Mouse (Mus musculus) CH12.LX (cell line): ENCODE data around the gene Cda. TPM values are rescaled to one million over a fixed set of nuclear protein-coding genes. Genes with fewer than 3 reads are reported as not detected.

ENCODE experiments used
- DNase-seq: peaks from one replicate; pipeline ENCODE4 v3.0.0-alpha.2; 2013; ENCODE audit errors: extremely low read depth
- H3K27ac ChIP-seq: 2 replicates; pipeline ENCODE4 v1.5.1; 2012; ENCODE audit warnings: low read depth, mild to moderate bottlenecking, control low read depth, moderate library complexity; ENCODE audit not compliant: insufficient read depth
- H3K27me3 ChIP-seq: replicated peaks from 2 replicates; pipeline ENCODE3; 2012; ENCODE audit warnings: inconsistent platforms
- H3K36me3 ChIP-seq, 2 experiments: replicated peaks in 1 of 2; 2 replicates each; pipeline versions ENCODE3 to v1.6.1; 2012; ENCODE audit warnings: inconsistent platforms in 1 of 2, low read length in 1 of 2, mild to moderate bottlenecking in 1 of 2, mixed read lengths in 1 of 2, moderate library complexity in 1 of 2; ENCODE audit not compliant: control insufficient read depth in 1 of 2, insufficient read depth in 1 of 2
- H3K4me1 ChIP-seq, 2 experiments: 2 replicates each; pipeline ENCODE4 v1.6.1; 2012; ENCODE audit warnings: inconsistent platforms in 1 of 2, moderate library complexity in 1 of 2; ENCODE audit not compliant: insufficient read depth in 2 of 2, control insufficient read depth in 1 of 2
- H3K4me2 ChIP-seq: 2 replicates; pipeline ENCODE4 v1.6.1; 2012; ENCODE audit warnings: low read depth, mild to moderate bottlenecking, control low read depth; ENCODE audit not compliant: poor library complexity, insufficient read depth, severe bottlenecking
- H3K4me3 ChIP-seq, 3 experiments: fragments of 150-350 bp in 1 of 3; sonication (generic) in 1 of 3; replicated peaks in 1 of 3; 2 replicates each; pipeline versions ENCODE3 to v1.5.1; 2011 to 2012; ENCODE audit warnings: low read depth in 2 of 3, low read length in 2 of 3, mild to moderate bottlenecking in 2 of 3, moderate library complexity in 2 of 3, control low read depth in 1 of 3, improper control_type of control experiment in 1 of 3, inconsistent platforms in 1 of 3, mixed read lengths in 1 of 3; ENCODE audit not compliant: poor library complexity in 1 of 3
- H3K79me2 ChIP-seq: replicated peaks from 2 replicates; pipeline ENCODE4 v1.6.1; 2012; ENCODE audit warnings: mild to moderate bottlenecking, moderate library complexity; ENCODE audit not compliant: control insufficient read depth, poor library complexity, insufficient read depth, severe bottlenecking; ENCODE audit errors: extremely low read depth
- H3K9ac ChIP-seq: 2 replicates; pipeline ENCODE4 v1.6.1; 2012; ENCODE audit warnings: low read depth, mild to moderate bottlenecking, control low read depth, moderate library complexity; ENCODE audit not compliant: insufficient read depth
- H3K9me3 ChIP-seq: replicated peaks from 2 replicates; pipeline ENCODE3; 2012; ENCODE audit warnings: low read length, inconsistent platforms, mixed read lengths
- CHD2 ChIP-seq: IDR thresholded peaks from 2 replicates; pipeline ENCODE4 v1.6.1; 2011; ENCODE audit warnings: low read length, improper control_type of control experiment
- CTCF ChIP-seq, 2 experiments: IDR thresholded peaks in 1 of 2; conservative IDR thresholded peaks in 1 of 2; 2 replicates each; pipeline ENCODE4 v1.5.1; 2011 to 2012; ENCODE audit warnings: low read depth in 2 of 2, low read length in 2 of 2, improper control_type of control experiment in 1 of 2, inconsistent platforms in 1 of 2, mild to moderate bottlenecking in 1 of 2, moderate library complexity in 1 of 2
- E2F4 ChIP-seq: IDR thresholded peaks from 2 replicates; pipeline ENCODE4 v1.6.1; 2011; ENCODE audit warnings: low read depth, low read length, improper control_type of control experiment; ENCODE audit not compliant: insufficient replicate concordance
- GABPA ChIP-seq: IDR thresholded peaks from 2 replicates; pipeline ENCODE4 v1.6.1; 2012; ENCODE audit warnings: low read depth, low read length, improper control_type of control experiment, inconsistent platforms; ENCODE audit not compliant: insufficient replicate concordance
- HCFC1 ChIP-seq: IDR thresholded peaks from 2 replicates; pipeline ENCODE4 v1.6.1; 2012; ENCODE audit warnings: low read depth, mild to moderate bottlenecking, inconsistent platforms, low read length, improper control_type of control experiment
- JUND ChIP-seq: conservative IDR thresholded peaks from 2 replicates; pipeline ENCODE4 v1.6.1; 2011; ENCODE audit warnings: low read depth, low read length, improper control_type of control experiment
- KAT2A ChIP-seq: IDR thresholded peaks from 2 replicates; pipeline ENCODE4 v1.6.1; 2012; ENCODE audit warnings: low read length, improper control_type of control experiment, inconsistent platforms; ENCODE audit not compliant: insufficient replicate concordance
- MAX ChIP-seq: IDR thresholded peaks from 2 replicates; pipeline ENCODE4 v1.6.1; 2011; ENCODE audit warnings: low read length, improper control_type of control experiment
- MAZ ChIP-seq: IDR thresholded peaks from 2 replicates; pipeline ENCODE4 v1.6.1; 2012; ENCODE audit warnings: low read depth, mild to moderate bottlenecking, inconsistent platforms, low read length, improper control_type of control experiment, moderate library complexity
- MYC ChIP-seq: IDR thresholded peaks from 2 replicates; pipeline ENCODE4 v1.6.1; 2011; ENCODE audit warnings: low read depth, mild to moderate bottlenecking, improper control_type of control experiment, low read length
- NRF1 ChIP-seq: IDR thresholded peaks from 2 replicates; pipeline ENCODE4 v1.6.1; 2014; ENCODE audit warnings: low read depth, mild to moderate bottlenecking, inconsistent platforms, low read length, improper control_type of control experiment, moderate library complexity
- PAX5 ChIP-seq: IDR thresholded peaks from 2 replicates; pipeline ENCODE4 v1.6.1; 2012; ENCODE audit warnings: low read length, inconsistent platforms, mixed read lengths
- POLR2A ChIP-seq: IDR thresholded peaks from 2 replicates; pipeline ENCODE4 v1.6.1; 2011; ENCODE audit warnings: low read depth, mild to moderate bottlenecking, improper control_type of control experiment, low read length
- POLR2AphosphoS2 ChIP-seq: IDR thresholded peaks from 2 replicates; pipeline ENCODE4 v1.6.1; 2011; ENCODE audit warnings: low read depth, low read length, improper control_type of control experiment
- RCOR1 ChIP-seq: conservative IDR thresholded peaks from 2 replicates; pipeline ENCODE4 v1.6.1; 2012; ENCODE audit warnings: low read depth, mild to moderate bottlenecking, inconsistent platforms, low read length, improper control_type of control experiment
- SIN3A ChIP-seq: IDR thresholded peaks from 2 replicates; pipeline ENCODE4 v1.6.1; 2012; ENCODE audit warnings: low read length, improper control_type of control experiment, inconsistent platforms
- UBTF ChIP-seq: IDR thresholded peaks from 2 replicates; pipeline ENCODE4 v1.6.1; 2012; ENCODE audit warnings: low read depth, mild to moderate bottlenecking, inconsistent platforms, low read length, improper control_type of control experiment, moderate library complexity
- USF2 ChIP-seq: conservative IDR thresholded peaks from 2 replicates; pipeline ENCODE4 v1.6.1; 2011; ENCODE audit warnings: low read depth, low read length, improper control_type of control experiment
- ZC3H11A ChIP-seq: IDR thresholded peaks from 2 replicates; pipeline ENCODE4 v1.6.1; 2012; ENCODE audit warnings: low read depth, mild to moderate bottlenecking, inconsistent platforms, low read length, improper control_type of control experiment
- ZNF384 ChIP-seq: IDR thresholded peaks from 2 replicates; pipeline ENCODE4 v1.6.1; 2012; ENCODE audit warnings: low read depth, low read length, improper control_type of control experiment, inconsistent platforms
- dilution Hi-C: fragments of 300-500 bp; cut with MboI; formaldehyde crosslinking; loops from 2 replicates; pipeline ENCODE4 v1.14.3; 2020; ENCODE audit warnings: low sequenced_read_pairs; ENCODE audit not compliant: extremely low pct_unique_long_range_greater_than_20kb, extremely low pct_ligation_motif_present
- in situ Hi-C: fragments of 300-500 bp; cut with MboI; formaldehyde crosslinking; loops from 3 replicates; pipeline ENCODE4 v1.14.3; 2019; ENCODE audit warnings: low sequenced_read_pairs, low pct_ligation_motif_present, low pct_unique_long_range_greater_than_20kb, mixed read lengths
- polyA plus RNA-seq: library from polyadenylated mRNA; unstranded; fragments of >175 nt; gene quantifications from 2 replicates; pipeline ENCODE4 v1.2.1, GENCODE M21; 2012; ENCODE audit warnings: low read depth; ENCODE audit not compliant: insufficient read length
- total RNA-seq, 2 experiments: library from RNA; depleted of rRNA; stranded (reverse); fragments of 300-350 nt in 1 of 2; fragments of >200 nt in 1 of 2; gene quantifications; 2 replicates each; pipeline ENCODE4 v1.2.3; 2012 to 2014

Cda gene
- total and polyA plus RNA-seq, 3 experiments = not detected

DNA sequence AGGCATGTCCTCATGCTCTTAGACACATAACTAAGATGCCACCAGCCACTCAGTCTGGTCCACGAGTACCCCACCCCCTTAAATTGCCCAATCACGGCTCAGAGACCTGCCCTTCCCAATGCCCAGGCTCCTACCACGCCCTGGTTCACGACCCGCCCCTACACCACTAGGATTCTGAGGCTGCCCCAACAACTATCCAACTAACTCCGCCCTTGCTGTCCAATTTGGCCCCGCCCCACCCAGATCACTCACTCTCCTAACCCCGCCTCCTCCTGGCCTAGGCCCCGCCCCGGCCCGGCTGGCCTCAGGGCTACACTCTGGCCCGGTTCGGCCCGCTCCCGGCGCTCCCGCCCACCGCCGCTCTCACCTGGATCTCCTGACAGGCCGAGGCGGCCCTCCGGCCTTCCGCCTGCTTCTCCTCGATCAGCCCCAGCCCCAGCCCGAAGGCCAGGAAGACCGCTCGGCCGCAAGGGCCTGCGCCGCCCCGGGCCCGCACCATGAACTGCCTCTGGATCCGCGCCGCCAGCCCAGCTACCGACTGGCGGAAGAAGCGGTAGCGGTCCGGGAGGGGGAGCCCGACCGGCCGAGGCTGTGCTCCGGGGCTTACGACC, 42.2 kb downstream of the Cda start:
- Histone ChIP-seq H3K4me2 (peak overlapping the region; percentile 29; the same call in 1 of the 2 replicates), H3K4me1 (peaks cover 0 to 6% of the 10 kb centered on the region in 2 experiments; a peak in 2 of 4 replicates), H3K9ac (peak overlapping the region; percentile 68), H3K36me3 (no peaks in the 10 kb centered on the region), H3K9me3 (peaks cover 12% of the 10 kb centered on the region), H3K4me3 (peak overlapping the region; percentile 53 to 72 (median 70)), H3K27me3 (peaks cover 20% of the 10 kb centered on the region), H3K79me2 (no peaks in the 10 kb centered on the region), H3K27ac (peak overlapping the region; percentile 58)
- TF ChIP-seq UBTF (peak; percentile 78; the same call in 1 of the 2 replicates), HCFC1 (no peak; the same call in 1 of the 2 replicates), RCOR1 (no peak), ZNF384 (no peak), MAX (no peak), GABPA (no peak), USF2 (no peak), NRF1 (no peak), POLR2A (peak; percentile 53; the same call in 1 of the 2 replicates), KAT2A (no peak)
- dilution Hi-C loops (no loop called here), in situ Hi-C loops (loop anchor here (10.0 kb wide), 1 partner anchor 49 kb away; no protein-coding TSS in a partner anchor)
- peak; percentile 94 for DNase-seq

- Histone ChIP-seq H3K79me2 (no peaks in the 10 kb centered on the region), H3K4me2 (no peak overlapping the region), H3K9ac (no peak overlapping the region), H3K27ac (no peak overlapping the region), H3K4me1 (peaks cover 0 to 6% of the 10 kb centered on the region in 2 experiments; a peak in 2 of 4 replicates), H3K36me3 (no peaks in the 10 kb centered on the region), H3K9me3 (peaks cover 12% of the 10 kb centered on the region), H3K27me3 (peaks cover 12% of the 10 kb centered on the region), H3K4me3 (no peak overlapping the region)
- no peak for TF ChIP-seq JUND
- TF ChIP-seq SIN3A = no peak
- TF ChIP-seq CTCF (conservative IDR thresholded peaks at IDR 0.05 in 1 of 2, IDR thresholded peaks at IDR 0.05 in 1 of 2; ENCODE audit: low read depth in 2 of 2, low read length in 2 of 2) = no peak
- TF ChIP-seq NRF1 = no peak
- TF ChIP-seq PAX5 = no peak
- TF ChIP-seq ZNF384 = no peak
- TF ChIP-seq E2F4 = no peak
- TF ChIP-seq CHD2 = no peak
- no peak for TF ChIP-seq POLR2AphosphoS2
- TF ChIP-seq MYC = no peak
- TF ChIP-seq ZC3H11A = no peak
- no peak for TF ChIP-seq MAZ
- dilution Hi-C loops (no loop called here), in situ Hi-C loops (loop anchor here (10.0 to 25.0 kb wide), 2 partner anchors 50 to 362 kb away; no protein-coding TSS in a partner anchor)
- DNase-seq = no peak
Measured at GRCm38 (mm10) chr4:138324451-138324850, 43.3 kb downstream of the Cda start.
